Mouse (Mus musculus): ENCODE results near the gene Cped1. TPM values are rescaled to one million over a fixed set of nuclear protein-coding genes. Genes with fewer than 3 reads are reported as not detected.

Cped1 gene
- polyA plus RNA-seq, 1 experiment from 2014 or later = 6.5 TPM

DNA sequence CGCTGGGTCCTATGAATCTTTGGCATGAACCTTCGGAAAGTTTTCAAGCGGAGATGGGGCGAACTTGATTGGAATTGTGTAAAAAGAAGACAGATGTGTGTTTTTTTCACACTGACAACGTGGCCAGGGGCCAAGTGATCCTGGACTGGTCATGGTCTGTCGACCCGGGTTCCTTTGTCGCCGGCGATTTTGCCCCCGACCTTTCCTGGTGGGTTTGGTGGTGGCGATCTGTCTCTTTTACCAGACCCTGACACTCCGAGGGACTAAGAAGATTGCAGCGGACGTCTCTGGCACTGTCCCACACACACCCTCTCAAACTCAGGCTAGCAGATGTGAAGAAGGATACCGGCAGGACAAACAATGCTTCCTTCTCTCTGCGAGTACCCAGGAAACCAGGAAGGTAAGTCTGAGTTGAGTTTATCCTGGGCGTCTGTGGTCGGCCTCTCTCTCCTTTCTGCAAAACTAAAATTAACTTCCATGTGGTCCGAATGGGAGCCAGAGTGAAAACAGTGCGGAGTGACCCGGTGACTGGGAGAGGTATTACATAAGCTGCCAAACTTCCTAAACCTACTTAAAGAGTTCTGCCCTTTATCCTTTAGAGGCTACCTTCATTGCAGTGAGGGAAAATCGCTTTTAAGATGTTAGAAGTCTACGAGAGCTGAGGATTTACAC lies 1.1 kb downstream of the Cped1 start:
- no peak for ATAC-seq (ENCODE audit: low FRiP score, low read depth)
- Histone ChIP-seq H3K4me2 (replicated peaks) (peak overlapping the region; percentile 72), H3K9ac (peak overlapping the region; percentile 33; the same call in 1 of the 2 replicates)

DNA sequence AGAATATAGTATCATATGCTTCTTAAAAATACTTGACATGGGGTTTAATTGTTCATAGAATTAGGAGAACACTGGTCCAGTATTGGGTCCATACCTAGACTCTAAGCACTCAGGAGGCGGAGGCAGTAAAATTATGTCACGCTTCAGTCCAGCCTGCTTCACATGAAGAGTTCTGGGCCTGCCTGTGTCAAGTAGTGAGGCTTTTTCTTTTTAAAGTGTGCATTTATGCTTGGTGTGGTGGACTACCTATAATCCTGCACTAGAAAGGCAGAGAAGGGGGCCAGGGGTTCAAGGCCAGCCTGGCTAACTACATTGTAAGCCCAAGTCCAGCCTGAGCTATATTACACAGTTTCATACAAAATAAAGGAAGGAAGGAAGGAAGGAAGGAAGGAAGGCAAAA lies 1.8 kb downstream of the Cped1 start:
- Histone ChIP-seq H3K4me2 (replicated peaks) (0 out of 2 replicates have a peak overlapping the region, but pooled peaks have one; percentile 72), H3K27ac (no peak overlapping the region)
- WGBS = 88% methylated on average over 2 of the region's 2 CpGs

More for the DNA sequence above, 1.1 kb downstream of the Cped1 start:
- Histone ChIP-seq H3K4me1 (peaks cover 10% of the 10 kb centered on the region), H3K4me3 (peak overlapping the region; percentile 33), H3K27me3 (replicated peaks) (peaks cover 14% of the 10 kb centered on the region), H3K27ac (no peak overlapping the region), H3K9me3 (no peaks in the 10 kb centered on the region), H3K36me3 (no peaks in the 10 kb centered on the region)
- 8% methylated on average over 24 of the region's 24 CpGs for WGBS

DNA sequence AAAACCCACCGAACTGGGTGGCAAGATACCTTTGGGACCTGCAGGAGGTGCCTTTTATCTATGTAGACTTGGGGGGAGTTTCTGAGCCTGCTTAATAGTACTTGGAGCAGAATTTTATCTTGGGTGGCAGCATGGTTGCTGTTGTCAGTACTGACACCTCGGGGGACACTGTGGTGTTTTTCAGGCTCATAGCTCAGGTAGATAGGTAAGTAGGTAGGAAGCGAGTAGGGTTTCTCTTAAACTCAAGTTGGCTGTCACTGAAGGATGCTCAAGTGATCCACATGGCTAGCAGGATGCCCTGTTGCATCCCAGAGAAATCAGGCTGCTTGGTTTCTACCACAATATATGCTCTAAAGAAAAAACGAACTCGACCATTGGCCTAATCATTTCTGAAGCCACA lies 2.6 kb downstream of the Cped1 start:
- Histone ChIP-seq H3K4me1 (peaks cover 10% of the 10 kb centered on the region), H3K9ac (no peak overlapping the region), H3K36me3 (no peaks in the 10 kb centered on the region), H3K27ac (no peak overlapping the region), H3K4me2 (replicated peaks) (peak overlapping the region; percentile 30; the same call in 1 of the 2 replicates), H3K9me3 (no peaks in the 10 kb centered on the region), H3K27me3 (replicated peaks) (peaks cover 14% of the 10 kb centered on the region), H3K4me3 (no peak overlapping the region)
- ATAC-seq (ENCODE audit: low FRiP score, low read depth) = no peak
- 90% methylated on average over 5 of the region's 5 CpGs for WGBS

More for the DNA sequence above, 1.8 kb downstream of the Cped1 start:
- Histone ChIP-seq H3K9ac (no peak overlapping the region), H3K4me1 (peaks cover 10% of the 10 kb centered on the region), H3K9me3 (no peaks in the 10 kb centered on the region), H3K27me3 (replicated peaks) (peaks cover 14% of the 10 kb centered on the region), H3K4me3 (no peak overlapping the region), H3K36me3 (no peaks in the 10 kb centered on the region)
- ATAC-seq (ENCODE audit: low FRiP score, low read depth) = no peak

DNA sequence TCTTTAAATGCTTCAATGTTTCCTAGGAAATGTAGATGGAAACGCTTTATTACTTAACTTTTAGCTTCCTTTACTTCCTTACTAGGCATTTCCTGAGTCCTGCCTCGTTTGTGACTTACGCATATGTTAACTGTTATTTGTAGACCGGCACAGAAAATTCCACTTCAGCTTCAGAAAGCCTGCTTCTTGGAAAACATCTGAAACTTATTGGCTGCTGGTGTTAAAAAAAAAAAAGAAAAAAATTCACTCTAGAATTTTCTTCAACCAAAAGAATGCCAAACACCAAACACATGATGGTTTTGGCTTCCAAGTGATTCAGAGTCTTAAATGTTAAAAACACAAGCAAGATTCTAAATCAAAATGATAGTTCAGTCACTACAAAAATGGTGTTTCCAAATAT lies 3.4 kb downstream of the Cped1 start:
- H3K9ac ChIP-seq = no peak overlapping the region
- peaks cover 10% of the 10 kb centered on the region for H3K4me1 ChIP-seq
- no peak overlapping the region for H3K27ac ChIP-seq
- H3K36me3 ChIP-seq = no peaks in the 10 kb centered on the region
- H3K4me3 ChIP-seq = no peak overlapping the region
- H3K9me3 ChIP-seq = no peaks in the 10 kb centered on the region
- H3K4me2 ChIP-seq (replicated peaks) = no peak overlapping the region
- 82% methylated on average over 4 of the region's 4 CpGs for WGBS
- H3K27me3 ChIP-seq (replicated peaks) = peaks cover 14% of the 10 kb centered on the region
- ATAC-seq (ENCODE audit: low FRiP score, low read depth) = no peak

DNA sequence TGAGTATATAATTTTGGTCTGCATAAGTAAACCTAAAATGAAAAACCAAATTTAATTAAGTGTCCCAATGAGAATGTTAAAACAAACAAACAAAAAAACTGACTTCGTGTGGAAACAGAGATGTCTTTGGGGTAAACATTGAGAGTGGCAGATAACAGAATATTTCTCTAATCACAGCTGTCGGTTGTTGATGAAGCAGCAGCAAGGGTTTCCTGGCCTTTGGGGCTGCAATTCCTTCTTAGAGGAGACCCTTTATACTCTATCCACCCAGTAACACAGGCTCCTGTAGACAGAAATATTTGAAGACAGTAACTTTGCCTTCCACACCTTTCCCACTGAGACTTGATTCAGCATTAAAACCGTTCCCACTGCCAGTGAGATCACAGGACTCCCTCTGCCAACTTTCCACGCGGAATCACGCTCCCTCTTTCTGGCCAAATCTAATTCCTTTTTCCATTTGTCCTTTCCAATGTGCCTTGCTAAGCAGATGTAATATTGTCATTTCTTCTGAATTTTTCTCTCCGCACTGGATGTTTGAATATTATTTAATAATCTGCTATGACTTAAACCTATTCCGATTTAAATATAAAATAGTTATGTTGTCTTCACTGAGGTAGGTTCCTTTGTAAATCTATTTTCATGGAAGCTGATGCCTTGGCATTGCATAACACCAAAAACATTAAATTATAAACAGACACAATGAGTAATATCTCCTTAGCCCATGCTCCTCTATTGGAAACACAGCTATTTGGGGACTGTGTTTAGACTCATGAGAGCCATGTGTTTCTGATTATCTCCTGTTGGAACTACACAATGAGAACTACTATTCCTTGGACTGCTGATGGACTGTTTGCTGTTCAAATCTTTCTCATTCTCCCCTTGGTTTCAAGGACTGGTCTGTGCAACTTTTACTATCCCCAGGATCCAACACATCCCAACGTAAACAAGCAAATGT lies 4.7 kb downstream of the Cped1 start:
- H3K27me3 ChIP-seq (replicated peaks) = peaks cover 10% of the 10 kb centered on the region
- no peaks in the 10 kb centered on the region for H3K9me3 ChIP-seq
- no peaks in the 10 kb centered on the region for H3K36me3 ChIP-seq
- H3K4me1 ChIP-seq = peaks cover 6% of the 10 kb centered on the region
- H3K9ac ChIP-seq = no peak overlapping the region
- no peak overlapping the region for H3K27ac ChIP-seq
- no peak overlapping the region for H3K4me2 ChIP-seq (replicated peaks)
- no peak overlapping the region for H3K4me3 ChIP-seq
- ATAC-seq (ENCODE audit: low FRiP score, low read depth) = no peak
- WGBS = 77% methylated on average over 9 of the region's 9 CpGs

DNA sequence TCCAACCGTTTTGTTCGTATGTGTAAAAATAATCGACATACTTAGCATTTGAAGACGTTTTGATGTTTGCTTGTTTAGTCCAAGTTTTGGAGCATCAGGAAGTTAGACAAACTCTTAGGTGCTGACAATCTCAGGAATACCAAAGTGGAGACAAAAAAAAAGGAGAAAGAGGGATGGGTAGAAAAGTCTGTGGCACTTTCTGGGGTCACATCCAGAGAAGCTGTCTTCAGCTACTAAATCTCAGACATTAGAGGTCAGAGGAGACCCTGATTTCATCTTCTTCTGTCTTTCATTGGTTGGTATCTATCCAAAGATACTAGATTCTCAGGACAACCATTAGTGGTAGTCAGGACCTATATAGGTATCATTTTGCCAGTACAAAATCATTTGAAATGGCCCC lies 5.4 kb downstream of the Cped1 start:
- Histone ChIP-seq H3K4me3 (no peak overlapping the region), H3K4me1 (peaks cover 2% of the 10 kb centered on the region; the same call in 1 of the 2 replicates), H3K9ac (no peak overlapping the region), H3K9me3 (no peaks in the 10 kb centered on the region), H3K27ac (no peak overlapping the region), H3K4me2 (replicated peaks) (no peak overlapping the region), H3K27me3 (replicated peaks) (peaks cover 9% of the 10 kb centered on the region), H3K36me3 (no peaks in the 10 kb centered on the region)
- 76% methylated on average over 4 of the region's 4 CpGs for WGBS
- no peak for ATAC-seq (ENCODE audit: low FRiP score, low read depth)

DNA sequence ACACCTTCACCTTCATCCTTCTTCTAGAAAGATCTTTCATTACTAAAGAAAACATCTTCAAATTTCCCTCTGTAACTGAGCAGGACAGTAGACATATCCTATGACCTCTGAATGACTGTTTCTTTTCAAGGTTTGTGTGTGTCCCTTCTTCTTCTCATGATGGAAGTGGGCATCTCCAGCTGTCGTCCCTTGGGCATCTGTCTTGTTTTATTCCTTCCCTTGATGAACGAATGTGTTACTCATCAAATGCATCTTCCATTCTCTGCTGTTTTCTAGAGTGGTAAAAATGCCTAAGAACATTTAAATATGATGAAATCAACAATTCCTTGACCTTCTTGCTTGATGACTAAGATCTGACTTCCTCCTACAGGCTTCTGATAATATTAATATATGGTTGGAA lies 7.4 kb downstream of the Cped1 start:
- Histone ChIP-seq H3K4me2 (replicated peaks) (no peak overlapping the region), H3K9me3 (no peaks in the 10 kb centered on the region), H3K4me3 (no peak overlapping the region), H3K9ac (no peak overlapping the region), H3K4me1 (no peaks in the 10 kb centered on the region), H3K27ac (no peak overlapping the region), H3K27me3 (replicated peaks) (no peaks in the 10 kb centered on the region), H3K36me3 (no peaks in the 10 kb centered on the region)
- WGBS = 84% methylated on average over 2 of the region's 2 CpGs
- ATAC-seq (ENCODE audit: low FRiP score, low read depth) = no peak

DNA sequence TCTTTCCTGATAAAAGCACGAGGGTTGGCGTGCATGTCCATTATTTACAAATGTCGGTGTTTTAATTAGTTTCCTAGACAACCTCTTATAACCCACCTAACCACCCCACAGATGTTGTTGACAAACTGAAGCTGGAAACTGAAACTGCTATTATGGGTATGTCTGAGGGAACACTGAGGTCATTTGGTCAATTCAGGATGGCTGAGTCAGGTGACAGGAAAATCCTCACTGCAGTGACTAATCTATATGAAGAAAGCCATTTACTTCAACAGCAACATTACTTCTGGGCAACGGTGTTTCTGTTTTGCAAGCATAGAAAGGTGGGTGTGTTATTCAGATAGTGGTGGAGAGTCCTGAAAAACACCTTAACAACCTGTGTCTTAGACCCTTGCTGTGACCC lies 12.4 kb downstream of the Cped1 start:
- Histone ChIP-seq H3K27me3 (replicated peaks) (no peaks in the 10 kb centered on the region), H3K9ac (no peak overlapping the region), H3K9me3 (no peaks in the 10 kb centered on the region), H3K36me3 (no peaks in the 10 kb centered on the region), H3K4me3 (no peak overlapping the region), H3K4me2 (replicated peaks) (no peak overlapping the region), H3K27ac (no peak overlapping the region), H3K4me1 (no peaks in the 10 kb centered on the region; the same call in 1 of the 2 replicates)
- WGBS = 73% methylated on average over 4 of the region's 4 CpGs
- no peak for ATAC-seq (ENCODE audit: low FRiP score, low read depth)

DNA sequence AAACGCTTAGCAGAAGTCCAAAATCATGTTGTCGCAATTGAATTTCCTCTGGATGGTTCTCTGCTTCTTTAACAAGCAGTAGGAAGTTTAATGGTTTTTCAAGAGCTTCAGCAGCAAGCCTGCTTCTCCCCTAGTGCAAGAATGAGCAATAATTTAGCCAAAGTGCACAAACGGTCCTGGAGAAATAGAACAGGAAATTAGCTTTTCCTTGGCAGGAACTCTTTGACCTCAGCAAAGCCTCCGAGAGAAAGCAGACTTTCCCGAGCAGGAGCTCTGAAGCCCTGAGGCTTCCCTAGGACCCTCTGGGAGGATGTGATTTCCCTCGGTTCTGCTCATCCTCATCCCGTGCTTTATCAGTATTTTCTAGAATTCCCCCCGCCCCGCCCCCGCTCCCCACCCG lies 13.3 kb downstream of the Cped1 start:
- Histone ChIP-seq H3K27me3 (replicated peaks) (no peaks in the 10 kb centered on the region), H3K4me1 (no peaks in the 10 kb centered on the region; the same call in 1 of the 2 replicates), H3K27ac (no peak overlapping the region), H3K9me3 (no peaks in the 10 kb centered on the region), H3K4me2 (replicated peaks) (no peak overlapping the region), H3K36me3 (no peaks in the 10 kb centered on the region), H3K9ac (no peak overlapping the region), H3K4me3 (no peak overlapping the region)
- ATAC-seq (ENCODE audit: low FRiP score, low read depth) = no peak
- 53% methylated on average over 11 of the region's 11 CpGs for WGBS

DNA sequence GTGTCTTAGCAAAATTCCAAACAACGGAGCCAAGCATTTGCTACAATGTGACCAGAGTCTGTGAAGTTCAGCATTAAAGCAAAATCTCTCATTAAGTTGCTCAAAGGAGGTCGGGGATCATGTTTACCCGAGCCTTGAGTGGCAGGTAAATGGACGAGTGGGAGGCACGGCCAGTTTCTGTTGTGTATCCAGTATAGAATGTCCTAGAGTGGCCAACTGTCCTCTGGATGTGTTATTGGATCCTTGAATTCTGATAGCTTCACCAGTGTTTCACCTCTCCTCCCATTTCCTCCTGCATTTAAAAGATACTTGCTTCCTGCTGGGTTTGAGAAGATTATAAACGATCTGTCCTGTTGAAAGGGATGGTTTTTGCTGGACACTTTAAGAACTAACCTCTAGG lies 14.4 kb downstream of the Cped1 start:
- Histone ChIP-seq H3K9ac (no peak overlapping the region), H3K27me3 (replicated peaks) (no peaks in the 10 kb centered on the region), H3K4me2 (replicated peaks) (no peak overlapping the region), H3K4me1 (no peaks in the 10 kb centered on the region; the same call in 1 of the 2 replicates), H3K4me3 (no peak overlapping the region), H3K36me3 (no peaks in the 10 kb centered on the region), H3K9me3 (no peaks in the 10 kb centered on the region), H3K27ac (no peak overlapping the region)
- ATAC-seq (ENCODE audit: low FRiP score, low read depth) = no peak
- 61% methylated on average over 6 of the region's 6 CpGs for whole genome bisulfite sequencing

DNA sequence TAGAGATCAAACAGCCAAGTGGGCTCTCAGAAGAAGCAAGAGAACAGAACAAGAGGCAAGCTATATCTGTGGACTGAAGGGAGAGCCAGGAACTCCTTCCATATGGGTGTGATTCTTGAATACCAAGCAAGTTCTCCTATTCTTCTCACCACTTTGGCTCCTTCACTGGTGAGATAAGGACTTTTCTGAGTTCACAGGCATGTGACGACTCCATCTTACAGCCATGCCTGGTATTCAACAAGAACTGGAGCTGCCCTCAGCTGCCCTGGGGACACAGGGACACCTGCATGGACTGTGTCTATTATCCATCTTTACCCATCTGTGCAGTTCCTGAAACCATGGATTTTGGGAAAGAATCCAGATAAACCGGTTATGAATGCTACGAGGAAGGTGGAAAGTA lies 15.2 kb downstream of the Cped1 start:
- Histone ChIP-seq H3K9me3 (no peaks in the 10 kb centered on the region), H3K27me3 (replicated peaks) (no peaks in the 10 kb centered on the region), H3K4me3 (no peak overlapping the region), H3K4me1 (no peaks in the 10 kb centered on the region; the same call in 1 of the 2 replicates), H3K9ac (no peak overlapping the region), H3K36me3 (no peaks in the 10 kb centered on the region), H3K4me2 (replicated peaks) (no peak overlapping the region), H3K27ac (no peak overlapping the region)
- WGBS = 91% methylated on average over 3 of the region's 3 CpGs
- ATAC-seq (ENCODE audit: low FRiP score, low read depth) = no peak

DNA sequence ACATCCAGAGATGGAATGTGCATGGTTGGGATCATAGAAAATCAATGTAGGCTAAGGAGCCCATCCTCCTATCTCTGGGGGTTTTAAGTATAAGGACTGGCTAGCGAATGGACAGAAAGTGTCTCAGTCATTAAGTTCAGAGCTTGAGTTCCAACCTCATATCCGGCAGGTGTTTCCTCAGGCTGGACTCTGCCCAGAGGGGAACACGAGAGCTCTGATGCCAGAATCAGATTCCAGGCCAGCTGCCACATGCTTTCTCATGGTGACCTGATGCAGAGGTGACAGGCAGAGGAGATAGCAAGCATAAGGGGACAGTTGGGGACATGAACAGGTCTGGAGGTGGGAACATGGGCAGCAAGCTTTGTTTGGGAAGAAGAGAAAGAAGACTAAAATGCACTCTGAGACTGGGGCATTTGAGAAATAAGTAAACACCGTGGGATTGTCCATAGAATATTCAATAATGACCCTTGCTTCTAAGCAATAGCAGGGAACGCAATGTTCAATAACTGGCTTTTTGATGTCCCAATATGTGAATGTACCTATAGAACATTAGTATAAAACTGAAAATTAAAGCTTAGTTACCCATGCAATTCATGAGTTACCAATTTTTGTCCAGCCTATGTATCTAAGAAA lies 15.7 kb downstream of the Cped1 start:
- no peaks in the 10 kb centered on the region for H3K27me3 ChIP-seq (replicated peaks)
- WGBS = 89% methylated on average over 5 of the region's 5 CpGs
- H3K4me1 ChIP-seq = no peaks in the 10 kb centered on the region; the same call in 1 of the 2 replicates
- no peaks in the 10 kb centered on the region for H3K9me3 ChIP-seq
- no peak overlapping the region for H3K9ac ChIP-seq
- no peak overlapping the region for H3K27ac ChIP-seq
- no peaks in the 10 kb centered on the region for H3K36me3 ChIP-seq
- H3K4me2 ChIP-seq (replicated peaks) = no peak overlapping the region
- no peak overlapping the region for H3K4me3 ChIP-seq
- no peak for ATAC-seq (ENCODE audit: low FRiP score, low read depth)

Measured in neural tube, embryonic 12.5 days (tissue).